Comparison of ENCODE assay signal across 18 mouse cellular contexts in genomic region chr7:35989456-35989855, GRCm38 (mm10).
A peak's percentile ranks its signal among the peaks of the same experiment; 100 is the strongest.
DNase-seq lines count a peak whose midpoint lies in the region; ATAC-seq and TF ChIP-seq lines count a peak whose summit lies in the region.
"Had no signal": no experiment of that assay in that cellular context is flagged by ENCODE, and none has a peak within 500 bp of the region (broad histone marks: within the 10 kb centered on the region; RNA-seq: fewer than 3 reads in every experiment).

No protein-coding gene starts in this region.

- peak; percentile 67; the same call in 1 of the 2 replicates for ATAC-seq in hindbrain, postnatal 0 days
- ATAC-seq: inflammation-experienced regulatory T-cells, adult 6 months; liver, embryonic 12.5 days; Patski had no signal

- no peak for TF ChIP-seq CTCF in hindbrain, postnatal 0 days (IDR thresholded peaks at IDR 0.05; ENCODE audit: low read depth)

- intact Hi-C loops in gastrocnemius, postnatal 14 days (cut with DNase I; ENCODE audit: low total_unique reads), result no loop called here

- no peak overlapping the region for H3K27ac ChIP-seq in hindbrain, postnatal 0 days
- no peak overlapping the region for H3K27ac ChIP-seq in hindbrain, embryonic 10.5 days
- H3K27ac ChIP-seq: embryonic facial prominence, embryonic 13.5 days; heart, adult 2 months; layer of hippocampus, adult 2 months; liver, embryonic 12.5 days had no signal

- H3K36me3 ChIP-seq in hindbrain, postnatal 0 days (ENCODE audit: insufficient read depth, low read length), result no peaks in the 10 kb centered on the region
- H3K36me3 ChIP-seq in hindbrain, embryonic 10.5 days, result no peaks in the 10 kb centered on the region
- H3K36me3 ChIP-seq: embryonic facial prominence, embryonic 13.5 days; liver, embryonic 12.5 days had no signal

- no peaks in the 10 kb centered on the region for H3K9me3 ChIP-seq in hindbrain, postnatal 0 days (ENCODE audit: low read length)
- no peaks in the 10 kb centered on the region for H3K9me3 ChIP-seq in hindbrain, embryonic 10.5 days
- H3K9me3 ChIP-seq: embryonic facial prominence, embryonic 13.5 days; liver, embryonic 12.5 days had no signal

- H3K27me3 ChIP-seq in hindbrain, postnatal 0 days (ENCODE audit: insufficient read depth, low read length), result no peaks in the 10 kb centered on the region
- no peaks in the 10 kb centered on the region for H3K27me3 ChIP-seq in hindbrain, embryonic 10.5 days (ENCODE audit: insufficient read depth, poor library complexity, severe bottlenecking)
- H3K27me3 ChIP-seq: embryonic facial prominence, embryonic 13.5 days; liver, embryonic 12.5 days had no signal

- H3K9ac ChIP-seq in hindbrain, postnatal 0 days (replicated peaks; ENCODE audit: low read length), result no peak overlapping the region
- H3K9ac ChIP-seq: embryonic facial prominence, embryonic 13.5 days; liver, embryonic 12.5 days had no signal

- WGBS in hindbrain, postnatal 0 days, result 57% methylated on average over 8 of the region's 8 CpGs
- WGBS in hindbrain, embryonic 10.5 days, result 85% methylated on average over 8 of the region's 8 CpGs

- no peak overlapping the region for H3K4me2 ChIP-seq in hindbrain, postnatal 0 days (ENCODE audit: low read depth, low read length)
- H3K4me2 ChIP-seq: embryonic facial prominence, embryonic 13.5 days; liver, embryonic 12.5 days had no signal

- no peak overlapping the region for H3K4me3 ChIP-seq in hindbrain, postnatal 0 days (ENCODE audit: low read length)
- no peak overlapping the region for H3K4me3 ChIP-seq in hindbrain, embryonic 10.5 days
- H3K4me3 ChIP-seq: embryonic facial prominence, embryonic 13.5 days; heart, adult 2 months; layer of hippocampus, adult 2 months; liver, embryonic 12.5 days; myocyte had no signal

- H3K4me1 ChIP-seq in hindbrain, postnatal 0 days (ENCODE audit: insufficient read depth, low read length), result no peaks in the 10 kb centered on the region
- peaks cover 4% of the 10 kb centered on the region; the same call in 1 of the 2 replicates for H3K4me1 ChIP-seq in hindbrain, embryonic 10.5 days (replicated peaks)
- H3K4me1 ChIP-seq: liver, embryonic 12.5 days had no signal

- DNase-seq in cerebellum, postnatal 14 days, result peak; percentile 40 to 51
- DNase-seq in cerebellum, adult 8-10 months, result no peak
- peak; percentile 56 for DNase-seq in hindbrain, postnatal 0 days (ENCODE audit: low spot score)
- no peak for DNase-seq in hindbrain, embryonic 10.5 days (ENCODE audit: low spot score)
- DNase-seq in ovary, adult 18-20 months (ENCODE audit: low spot score), result peak; percentile 10
- no peak for DNase-seq in ovary, postnatal 10 days (ENCODE audit: low spot score)
- peak; percentile 14 for DNase-seq in ovary, postnatal 36 days (ENCODE audit: low spot score)
- DNase-seq in gastrocnemius, postnatal 14 days, result no peak
- DNase-seq: cerebellum, adult 18-20 months; heart, adult 2 months; heart, postnatal 10 days; spleen, adult 18-20 months had no signal

Comparison
In these comparisons a context has a peak if more than half of its experiments do, and no peak if none do; other contexts are left out.
1. DNase-seq: peak in cerebellum, postnatal 14 days (2 of 2), hindbrain, postnatal 0 days (single experiment), ovary, adult 18-20 months (single experiment) and ovary, postnatal 36 days (single experiment); none in cerebellum, adult 8-10 months (single experiment), hindbrain, embryonic 10.5 days (single experiment), ovary, postnatal 10 days (single experiment) and gastrocnemius, postnatal 14 days (single experiment).